Mouse (Mus musculus) lung, postnatal 0 days (tissue): ENCODE data around the gene Med13. TPM values are rescaled to one million over a fixed set of nuclear protein-coding genes. Genes with fewer than 3 reads are reported as not detected.

Experiments used
- ATAC-seq: fragments of 200-750 bp; cut with Nextera tagmentation; 2 replicates; pipeline ENCODE4 v1.8.0; 2017; ENCODE audit warnings: moderate library complexity
- DNase-seq: peaks from one replicate; pipeline ENCODE4 v3.0.0-alpha.2; 2016; ENCODE audit warnings: low spot score
- H3K27ac ChIP-seq: fragments of 300-500 bp; sonication (generic); 2 replicates; pipeline ENCODE4 v1.5.1; 2014; ENCODE audit warnings: antibody characterized with exemption, mild to moderate bottlenecking, low read length, mixed read lengths
- H3K27me3 ChIP-seq: fragments of 300-500 bp; sonication (generic); replicated peaks from 2 replicates; pipeline ENCODE4 v1.6.1; 2014; ENCODE audit warnings: low read length, mixed read lengths; ENCODE audit not compliant: insufficient read depth
- H3K36me3 ChIP-seq: fragments of 300-500 bp; sonication (generic); 2 replicates; pipeline ENCODE4 v1.6.1; 2014; ENCODE audit warnings: low read length, mixed read lengths; ENCODE audit not compliant: insufficient read depth
- H3K4me1 ChIP-seq: fragments of 300-500 bp; sonication (generic); 2 replicates; pipeline ENCODE4 v1.6.1; 2014; ENCODE audit warnings: antibody characterized with exemption, low read depth, low read length, mixed read lengths; ENCODE audit not compliant: insufficient read depth
- H3K4me2 ChIP-seq: fragments of 300-500 bp; sonication (generic); replicated peaks from 2 replicates; pipeline ENCODE4 v1.6.1; 2014; ENCODE audit warnings: low read depth, mild to moderate bottlenecking, low read length, moderate library complexity, mixed read lengths
- H3K4me3 ChIP-seq: fragments of 300-500 bp; sonication (generic); 2 replicates; pipeline ENCODE4 v1.5.1; 2014; ENCODE audit warnings: low read depth, low read length
- H3K9ac ChIP-seq: fragments of 300-500 bp; sonication (generic); replicated peaks from 2 replicates; pipeline ENCODE4 v1.6.1; 2014; ENCODE audit warnings: low read depth, mild to moderate bottlenecking
- H3K9me3 ChIP-seq: fragments of 300-500 bp; sonication (generic); 2 replicates; pipeline ENCODE4 v1.6.1; 2016; ENCODE audit warnings: low read length, mixed read lengths
- CTCF ChIP-seq: IDR thresholded peaks from 2 replicates; pipeline ENCODE4 v1.5.1; 2016; ENCODE audit warnings: antibody characterized with exemption, mild to moderate bottlenecking
- EP300 ChIP-seq: IDR thresholded peaks from 2 replicates; pipeline ENCODE4 v1.6.1; 2016; ENCODE audit warnings: antibody characterized with exemption, mild to moderate bottlenecking, control low read depth
- WGBS: fragments of 180-500 bp; shearing (Covaris S2); extraction: QIAGEN DNeasy Blood & Tissue Kit; methylation state at CpG from one replicate; pipeline ENCODE4 v1.1.7; 2014; 5-methylcytosine and 5-hydroxymethylcytosine counted together
- polyA plus RNA-seq: library from polyadenylated mRNA; unstranded; fragments of >200 nt; fragmentation: Nextera tagmentation; extraction: Ambion mirVana; gene quantifications from 2 replicates; pipeline ENCODE4 v1.2.1, GENCODE M21; 2015

Gene Med13
- polyA plus RNA-seq, 1 experiment from 2014 or later = 5.8 TPM

DNA sequence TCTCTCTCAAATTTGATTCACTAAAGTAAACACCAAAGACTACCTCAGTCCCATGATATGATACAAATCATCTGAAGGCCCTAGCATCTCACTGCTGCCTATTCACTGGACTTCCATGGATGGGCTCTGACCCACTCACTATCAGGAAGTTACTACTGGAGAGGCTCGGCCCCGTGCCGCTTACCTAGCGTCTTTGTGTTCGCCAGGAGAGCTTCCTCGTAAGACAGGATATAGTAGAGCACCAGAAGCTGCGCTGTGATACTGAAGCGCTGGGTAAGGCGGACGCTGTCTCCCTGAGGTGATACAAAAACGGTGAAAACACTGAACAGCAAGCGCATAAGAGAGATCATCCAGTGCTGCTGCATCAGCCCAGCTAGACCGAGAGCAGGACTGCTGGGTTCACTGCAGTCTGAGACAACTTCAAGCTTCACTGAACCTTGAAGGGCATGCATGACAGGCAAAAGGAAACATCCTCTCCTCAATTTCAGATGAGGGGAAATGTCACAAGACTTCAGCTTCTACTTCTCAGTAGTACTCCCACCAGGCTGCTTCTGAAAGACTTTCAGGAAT is 125.5 kb downstream of the Med13 start:
- WGBS = 96% methylated on average over 13 of the region's 13 CpGs

GRCm38 (mm10) chr11:86226646-86227180 is 130.7 kb downstream of the Med13 start:
- Histone ChIP-seq H3K36me3 (peaks cover 5% of the 10 kb centered on the region; the same call in 1 of the 2 replicates), H3K4me2 (no peak overlapping the region), H3K27ac (no peak overlapping the region), H3K4me1 (no peaks in the 10 kb centered on the region), H3K4me3 (no peak overlapping the region), H3K9ac (no peak overlapping the region), H3K9me3 (no peaks in the 10 kb centered on the region), H3K27me3 (no peaks in the 10 kb centered on the region)
- DNase-seq = no peak
- 70% methylated on average over 8 of the region's 8 CpGs for WGBS
- TF ChIP-seq EP300 (no peak), CTCF (no peak)
- ATAC-seq = no peak

More for the DNA sequence above, 125.5 kb downstream of the Med13 start:
- H3K4me2 ChIP-seq = no peak overlapping the region
- DNase-seq (no peak), ATAC-seq (no peak)
- no peak overlapping the region for H3K27ac ChIP-seq
- TF ChIP-seq CTCF = no peak
- no peak for TF ChIP-seq EP300
- no peak overlapping the region for H3K9ac ChIP-seq
- no peak overlapping the region for H3K4me3 ChIP-seq
- no peaks in the 10 kb centered on the region for H3K36me3 ChIP-seq
- H3K27me3 ChIP-seq = no peaks in the 10 kb centered on the region
- no peaks in the 10 kb centered on the region for H3K4me1 ChIP-seq
- H3K9me3 ChIP-seq = no peaks in the 10 kb centered on the region

DNA sequence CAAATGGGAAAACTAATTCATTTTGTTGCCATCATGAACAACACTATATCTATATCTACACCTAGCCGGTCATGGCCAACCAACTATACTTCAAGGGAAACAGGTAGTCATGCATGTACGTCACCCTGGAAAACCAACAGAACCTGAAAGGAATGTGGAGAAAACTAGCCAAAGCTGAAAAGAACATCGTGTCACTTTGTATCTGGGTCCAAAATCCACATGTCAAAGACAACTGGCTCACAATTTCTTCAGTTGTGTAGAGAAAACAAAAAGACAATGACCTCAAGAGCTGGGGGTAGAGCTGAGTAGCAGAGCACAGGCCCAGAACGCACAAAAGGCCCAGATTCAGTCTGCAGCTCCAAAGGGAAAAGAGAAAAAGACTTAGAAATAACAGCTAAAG is 131.6 kb downstream of the Med13 start:
- WGBS = 89% methylated on average over 4 of the region's 4 CpGs
- no peak overlapping the region for H3K4me3 ChIP-seq
- ATAC-seq = no peak
- no peaks in the 10 kb centered on the region for H3K9me3 ChIP-seq
- H3K36me3 ChIP-seq = peaks cover 7% of the 10 kb centered on the region; the same call in 1 of the 2 replicates
- no peak overlapping the region for H3K27ac ChIP-seq
- no peak for TF ChIP-seq CTCF
- TF ChIP-seq EP300 = no peak
- H3K4me2 ChIP-seq = no peak overlapping the region
- DNase-seq = no peak
- no peaks in the 10 kb centered on the region for H3K4me1 ChIP-seq
- H3K27me3 ChIP-seq = no peaks in the 10 kb centered on the region
- no peak overlapping the region for H3K9ac ChIP-seq

Other genes with a start within 250 kb of the Med13 start
- 0.79 and 1.7 TPM in 2 replicates for gene Brip1, start 156.4 kb downstream of the Med13 start, polyA plus RNA-seq
- gene Ints2, start 100.0 kb downstream of the Med13 start, polyA plus RNA-seq = 5.1 and 5.9 TPM in 2 replicates
- 40.0 and 44.6 TPM in 2 replicates for gene Rnft1, start 127.1 kb upstream of the Med13 start, polyA plus RNA-seq
- 35.5 and 35.6 TPM in 2 replicates for gene Rps6kb1, start 187.2 kb upstream of the Med13 start, polyA plus RNA-seq
- 7.3 and 7.5 TPM in 2 replicates for gene Tubd1, start 187.4 kb upstream of the Med13 start, polyA plus RNA-seq